Mouse (Mus musculus) liver, postnatal 0 days (tissue): ENCODE measurements at regions not wholly inside any gene's neighbourhood (a gene's known extent, or its start where the extent isn't known, plus 50 kb on each side); places are given as distances from the start of the nearest gene placed in this dataset.

ENCODE experiments used
- CTCF ChIP-seq: sonication (generic); IDR thresholded peaks from 2 replicates; pipeline ENCODE4 v1.5.1; 2016; ENCODE audit warnings: antibody characterized with exemption, low read depth
- EP300 ChIP-seq: IDR thresholded peaks from 2 replicates; pipeline ENCODE4 v1.6.1; 2016; ENCODE audit warnings: antibody characterized with exemption, low read depth, mild to moderate bottlenecking

GRCm38 (mm10) chr17:85541258-85541777 lies 72.1 kb upstream of the Six3 start:
- TF ChIP-seq CTCF (no peak), EP300 (no peak)
